Comparison of ENCODE assay signal across 20 mouse cellular contexts in genomic region chr7:135065301-135065700, GRCm38 (mm10).
DNase-seq lines count a peak whose midpoint lies in the region; ATAC-seq and TF ChIP-seq lines count a peak whose summit lies in the region.
"Had no signal": no experiment of that assay in that cellular context is flagged by ENCODE, and none has a peak within 500 bp of the region (broad histone marks: within the 10 kb centered on the region; RNA-seq: fewer than 3 reads in every experiment).

No protein-coding gene starts in this region.

- H3K27me3 ChIP-seq in forebrain, embryonic 10.5 days (ENCODE audit: poor library complexity, severe bottlenecking): no peaks in the 10 kb centered on the region
- H3K27me3 ChIP-seq in forebrain, embryonic 15.5 days: no peaks in the 10 kb centered on the region
- H3K27me3 ChIP-seq in intestine, embryonic 16.5 days (replicated peaks; ENCODE audit: control insufficient read depth, insufficient read depth, low read length): no peaks in the 10 kb centered on the region
- H3K27me3 ChIP-seq: heart, embryonic 15.5 days; hindbrain, embryonic 15.5 days; Patski had no signal

- H3K4me2 ChIP-seq in forebrain, embryonic 15.5 days (replicated peaks): no peak overlapping the region
- H3K4me2 ChIP-seq in intestine, embryonic 16.5 days (ENCODE audit: low read depth, low read length): no peak overlapping the region
- H3K4me2 ChIP-seq: heart, embryonic 11.5 days; heart, embryonic 15.5 days; hindbrain, embryonic 15.5 days had no signal

- H3K4me1 ChIP-seq in forebrain, embryonic 10.5 days: peaks cover 39% of the 10 kb centered on the region
- no peaks in the 10 kb centered on the region for H3K4me1 ChIP-seq in forebrain, embryonic 15.5 days
- peaks cover 0 to 7% of the 10 kb centered on the region in 2 experiments; a peak in 2 of 4 replicates for H3K4me1 ChIP-seq in ES-E14 (ENCODE audit: control insufficient read depth in 2 of 2, insufficient read depth in 2 of 2, low read length in 2 of 2, poor library complexity in 1 of 2)
- H3K4me1 ChIP-seq in intestine, embryonic 16.5 days (ENCODE audit: control insufficient read depth, insufficient read depth, low read length): no peaks in the 10 kb centered on the region
- H3K4me1 ChIP-seq: heart, embryonic 15.5 days; hindbrain, embryonic 15.5 days had no signal

- H3K4me3 ChIP-seq in forebrain, embryonic 10.5 days: no peak overlapping the region
- no peak overlapping the region for H3K4me3 ChIP-seq in forebrain, embryonic 15.5 days
- no peak overlapping the region for H3K4me3 ChIP-seq in ES-E14 (ENCODE audit: insufficient read depth in 1 of 2, low read depth in 1 of 2, low read length in 2 of 2, poor library complexity in 1 of 2, severe bottlenecking in 1 of 2)
- no peak overlapping the region for H3K4me3 ChIP-seq in intestine, embryonic 16.5 days (ENCODE audit: low read length)
- H3K4me3 ChIP-seq: embryonic facial prominence, embryonic 10.5 days; heart, embryonic 15.5 days; hindbrain, embryonic 15.5 days had no signal

- in situ Hi-C loops in ES-E14 (cut with MboI; ENCODE audit: low sequenced_read_pairs in 2 of 2, unreplicated experiment in 2 of 2): no loop called here

- 0 out of 2 replicates have a peak overlapping the region, but pooled peaks have one; percentile 40 for H3K27ac ChIP-seq in forebrain, embryonic 10.5 days
- H3K27ac ChIP-seq in forebrain, embryonic 15.5 days (replicated peaks): no peak overlapping the region
- no peak overlapping the region for H3K27ac ChIP-seq in ES-E14 (ENCODE audit: insufficient read depth, low read depth, low read length, poor library complexity, severe bottlenecking)
- H3K27ac ChIP-seq in intestine, embryonic 16.5 days (ENCODE audit: low read length): no peak overlapping the region
- H3K27ac ChIP-seq: embryonic facial prominence, embryonic 10.5 days; heart, embryonic 15.5 days; hindbrain, embryonic 15.5 days had no signal

- H3K9me3 ChIP-seq in forebrain, embryonic 10.5 days: no peaks in the 10 kb centered on the region
- 0 out of 2 replicates have a peak, but pooled peaks cover 1% of the 10 kb centered on the region for H3K9me3 ChIP-seq in forebrain, embryonic 15.5 days
- H3K9me3 ChIP-seq in ES-E14 (ENCODE audit: control insufficient read depth, insufficient read depth, low read depth, low read length): no peaks in the 10 kb centered on the region
- no peaks in the 10 kb centered on the region for H3K9me3 ChIP-seq in intestine, embryonic 16.5 days (ENCODE audit: control insufficient read depth, low read length)
- H3K9me3 ChIP-seq: embryonic facial prominence, embryonic 10.5 days; heart, embryonic 15.5 days; hindbrain, embryonic 15.5 days had no signal

- ATAC-seq in forebrain, embryonic 15.5 days (replicated peaks): no peak
- no peak for ATAC-seq in intestine, embryonic 16.5 days
- ATAC-seq: forebrain, embryonic 14.5 days; intestine, postnatal 0 days; Patski had no signal

- DNase-seq in forebrain, embryonic 10.5 days (ENCODE audit: extremely low spot score, low spot score): no peak
- DNase-seq in ES-E14 (ENCODE audit: low read depth, low spot score) (peak; percentile 62), WW6 (ENCODE audit: low read depth, low spot score) (peak; percentile 13)
- no peak for DNase-seq in cerebellum, postnatal 10 days
- DNase-seq: adrenal gland, postnatal 14 days; cerebellum, adult 11-12 months; cerebellum, adult 9-11 months; gastrocnemius, postnatal 36 days; heart, adult 11 months; heart, postnatal 14 days; kidney, adult 8-10 months had no signal

- H3K9ac ChIP-seq in forebrain, embryonic 15.5 days (replicated peaks): no peak overlapping the region
- H3K9ac ChIP-seq in ES-E14 (ENCODE audit: insufficient read depth, low read depth, low read length, poor library complexity, severe bottlenecking): no peak overlapping the region
- H3K9ac ChIP-seq in intestine, embryonic 16.5 days (ENCODE audit: low read depth, low read length): no peak overlapping the region
- H3K9ac ChIP-seq: heart, embryonic 15.5 days; hindbrain, embryonic 15.5 days had no signal

- 21% methylated on average over 5 of the region's 5 CpGs for WGBS in forebrain, embryonic 10.5 days
- 21% methylated on average over 5 of the region's 5 CpGs for WGBS in forebrain, embryonic 15.5 days
- WGBS in intestine, embryonic 16.5 days: 71% methylated on average over 5 of the region's 5 CpGs

- peaks cover 5% of the 10 kb centered on the region; the same call in 1 of the 2 replicates for H3K36me3 ChIP-seq in forebrain, embryonic 10.5 days (replicated peaks)
- H3K36me3 ChIP-seq in forebrain, embryonic 15.5 days: no peaks in the 10 kb centered on the region
- H3K36me3 ChIP-seq in ES-E14 (ENCODE audit: control insufficient read depth, insufficient read depth, low read length, poor library complexity, severe bottlenecking): no peaks in the 10 kb centered on the region
- no peaks in the 10 kb centered on the region for H3K36me3 ChIP-seq in intestine, embryonic 16.5 days (ENCODE audit: control insufficient read depth, insufficient read depth, low read length)
- H3K36me3 ChIP-seq: hindbrain, embryonic 15.5 days had no signal

TF ChIP-seq in ES-E14, 5 proteins besides CTCF, POLR2A, EP300 and RAD21:
- TF ChIP-seq ZC3H11A (IDR thresholded peaks at IDR 0.05; ENCODE audit: borderline replicate concordance, low read depth, low read length): no peak
- TF ChIP-seq MAFK (IDR thresholded peaks at IDR 0.05; ENCODE audit: insufficient read depth, low read depth, low read length): no peak
TF ChIP-seq in ES-E14: peak in this region for 0.

Comparison
In these comparisons a context has a peak if more than half of its experiments do, and no peak if none do; other contexts are left out.
1. DNase-seq: peak in ES-E14 (single experiment) and WW6 (single experiment); none in forebrain, embryonic 10.5 days (single experiment) and cerebellum, postnatal 10 days (0 of 2).